Mouse (Mus musculus) hindbrain, embryonic 15.5 days (tissue): ENCODE measurements around the gene Ppfibp2. TPM values are rescaled to one million over a fixed set of nuclear protein-coding genes. Genes with fewer than 3 reads are reported as not detected.
A peak's percentile ranks its signal among the peaks of the same experiment; 100 is the strongest.

Source experiments
- ATAC-seq: fragments of 200-750 bp; cut with Nextera tagmentation; 2 replicates; pipeline ENCODE4 v1.8.0; 2017; ENCODE audit warnings: low read depth, moderate number of reproducible peaks, moderate TSS enrichment; ENCODE audit not compliant: low FRiP score
- H3K27ac ChIP-seq: fragments of 300-500 bp; sonication (generic); replicated peaks from 2 replicates; pipeline ENCODE4 v1.5.1; 2015; ENCODE audit warnings: mild to moderate bottlenecking, inconsistent platforms
- H3K27me3 ChIP-seq: fragments of 300-500 bp; sonication (generic); 2 replicates; pipeline ENCODE4 v1.6.1; 2015; ENCODE audit warnings: control low read depth, inconsistent platforms
- H3K36me3 ChIP-seq: fragments of 300-500 bp; sonication (generic); 2 replicates; pipeline ENCODE4 v1.6.1; 2015; ENCODE audit warnings: control low read depth, inconsistent platforms
- H3K4me1 ChIP-seq: fragments of 300-500 bp; sonication (generic); replicated peaks from 2 replicates; pipeline ENCODE4 v1.6.1; 2015; ENCODE audit warnings: control low read depth, inconsistent platforms
- H3K4me2 ChIP-seq: fragments of 300-500 bp; sonication (generic); 2 replicates; pipeline ENCODE4 v1.6.1; 2015; ENCODE audit warnings: moderate library complexity, mild to moderate bottlenecking, inconsistent platforms
- H3K4me3 ChIP-seq: fragments of 300-500 bp; sonication (generic); 2 replicates; pipeline ENCODE4 v1.5.1; 2015; ENCODE audit warnings: mild to moderate bottlenecking, inconsistent platforms
- H3K9ac ChIP-seq: fragments of 300-500 bp; sonication (generic); 2 replicates; pipeline ENCODE4 v1.6.1; 2015; ENCODE audit warnings: inconsistent platforms
- H3K9me3 ChIP-seq: fragments of 300-500 bp; sonication (generic); 2 replicates; pipeline ENCODE4 v1.6.1; 2016; ENCODE audit warnings: control low read depth, inconsistent platforms
- WGBS: fragments of 180-500 bp; shearing (Covaris S2); methylation state at CpG from one replicate; pipeline ENCODE4 v1.1.7; 2015; 5-methylcytosine and 5-hydroxymethylcytosine counted together
- polyA plus RNA-seq: library from polyadenylated mRNA; unstranded; fragments of >200 nt; fragmentation: Nextera tagmentation; extraction: Ambion mirVana; gene quantifications from 2 replicates; pipeline ENCODE4 v1.2.1, GENCODE M21; 2015

Gene Ppfibp2
- polyA plus RNA-seq, 1 experiment from 2014 or later, result 2.8 TPM

GRCm38 (mm10) chr7:107694254-107694947 is 99.4 kb downstream of the Ppfibp2 start:
- Histone ChIP-seq H3K36me3 (no peaks in the 10 kb centered on the region), H3K27me3 (peaks cover 43% of the 10 kb centered on the region), H3K4me2 (no peak overlapping the region), H3K9ac (no peak overlapping the region), H3K4me1 (0 out of 2 replicates have a peak, but pooled peaks cover 3% of the 10 kb centered on the region), H3K4me3 (no peak overlapping the region), H3K27ac (no peak overlapping the region), H3K9me3 (no peaks in the 10 kb centered on the region)
- 49% methylated on average over 10 of the region's 10 CpGs for WGBS
- no peak for ATAC-seq

GRCm38 (mm10) chr7:107697066-107697465 is 102.1 kb downstream of the Ppfibp2 start:
- Histone ChIP-seq H3K4me3 (no peak overlapping the region), H3K27ac (no peak overlapping the region), H3K4me2 (no peak overlapping the region), H3K9ac (no peak overlapping the region), H3K27me3 (peaks cover 35% of the 10 kb centered on the region), H3K36me3 (no peaks in the 10 kb centered on the region), H3K9me3 (no peaks in the 10 kb centered on the region), H3K4me1 (no peaks in the 10 kb centered on the region)
- ATAC-seq, result no peak
- WGBS, result 83% methylated on average over 5 of the region's 5 CpGs

- H3K27ac ChIP-seq, result no peak overlapping the region
- no peaks in the 10 kb centered on the region for H3K36me3 ChIP-seq
- H3K4me3 ChIP-seq, result no peak overlapping the region
- H3K9me3 ChIP-seq, result no peaks in the 10 kb centered on the region
- H3K9ac ChIP-seq, result no peak overlapping the region
- peaks cover 25% of the 10 kb centered on the region for H3K27me3 ChIP-seq
- ATAC-seq, result no peak
- no peak overlapping the region for H3K4me2 ChIP-seq
- H3K4me1 ChIP-seq, result no peaks in the 10 kb centered on the region
- 80% methylated on average over 1 of the region's 1 CpGs for WGBS
These were observed 104.9 kb downstream of the Ppfibp2 start for GRCm38 (mm10) chr7:107699926-107700325.

GRCm38 (mm10) chr7:107700646-107701045 is 105.6 kb downstream of the Ppfibp2 start:
- ATAC-seq, result no peak
- Histone ChIP-seq H3K9ac (no peak overlapping the region), H3K27ac (no peak overlapping the region), H3K36me3 (no peaks in the 10 kb centered on the region), H3K27me3 (peaks cover 25% of the 10 kb centered on the region), H3K9me3 (no peaks in the 10 kb centered on the region), H3K4me3 (no peak overlapping the region), H3K4me2 (no peak overlapping the region), H3K4me1 (no peaks in the 10 kb centered on the region)
- 85% methylated on average over 5 of the region's 5 CpGs for WGBS

GRCm38 (mm10) chr7:107702461-107703380 is 107.7 kb downstream of the Ppfibp2 start:
- no peak overlapping the region for H3K4me3 ChIP-seq
- no peaks in the 10 kb centered on the region for H3K4me1 ChIP-seq
- peaks cover 9% of the 10 kb centered on the region; the same call in 1 of the 2 replicates for H3K27me3 ChIP-seq
- 77% methylated on average over 13 of the region's 13 CpGs for WGBS
- H3K9me3 ChIP-seq, result no peaks in the 10 kb centered on the region
- H3K36me3 ChIP-seq, result no peaks in the 10 kb centered on the region
- no peak overlapping the region for H3K4me2 ChIP-seq
- no peak overlapping the region for H3K27ac ChIP-seq
- no peak overlapping the region for H3K9ac ChIP-seq
- no peak for ATAC-seq

GRCm38 (mm10) chr7:107705941-107706340 is 110.9 kb downstream of the Ppfibp2 start:
- Histone ChIP-seq H3K36me3 (no peaks in the 10 kb centered on the region), H3K27me3 (no peaks in the 10 kb centered on the region), H3K27ac (no peak overlapping the region), H3K4me1 (peaks cover 9% of the 10 kb centered on the region), H3K4me3 (no peak overlapping the region), H3K9ac (no peak overlapping the region), H3K9me3 (no peaks in the 10 kb centered on the region), H3K4me2 (no peak overlapping the region)
- ATAC-seq, result no peak
- 55% methylated on average over 5 of the region's 5 CpGs for WGBS

GRCm38 (mm10) chr7:107707650-107708049 is 112.6 kb downstream of the Ppfibp2 start:
- WGBS, result 71% methylated on average over 9 of the region's 9 CpGs
- Histone ChIP-seq H3K4me3 (no peak overlapping the region), H3K36me3 (no peaks in the 10 kb centered on the region), H3K9ac (no peak overlapping the region), H3K27ac (no peak overlapping the region), H3K4me2 (no peak overlapping the region), H3K9me3 (no peaks in the 10 kb centered on the region), H3K27me3 (no peaks in the 10 kb centered on the region), H3K4me1 (peaks cover 9% of the 10 kb centered on the region)
- ATAC-seq, result no peak

GRCm38 (mm10) chr7:107708491-107709112 is 113.6 kb downstream of the Ppfibp2 start:
- Histone ChIP-seq H3K36me3 (no peaks in the 10 kb centered on the region), H3K4me1 (peaks cover 9% of the 10 kb centered on the region), H3K4me3 (peak overlapping the region; percentile 27), H3K9ac (no peak overlapping the region), H3K27me3 (no peaks in the 10 kb centered on the region), H3K27ac (no peak overlapping the region), H3K9me3 (no peaks in the 10 kb centered on the region), H3K4me2 (peak overlapping the region; percentile 53)
- peak; percentile 93 for ATAC-seq
- WGBS, result 2% methylated on average over 10 of the region's 10 CpGs

- Histone ChIP-seq H3K9me3 (no peaks in the 10 kb centered on the region), H3K4me2 (no peak overlapping the region), H3K36me3 (no peaks in the 10 kb centered on the region), H3K4me3 (no peak overlapping the region), H3K27ac (no peak overlapping the region), H3K27me3 (no peaks in the 10 kb centered on the region), H3K9ac (no peak overlapping the region), H3K4me1 (peaks cover 9% of the 10 kb centered on the region)
- WGBS, result 71% methylated on average over 6 of the region's 6 CpGs
- ATAC-seq, result no peak
These were observed 117.7 kb downstream of the Ppfibp2 start for GRCm38 (mm10) chr7:107712743-107713142.

GRCm38 (mm10) chr7:107714067-107714466 is 119.1 kb downstream of the Ppfibp2 start:
- no peaks in the 10 kb centered on the region for H3K4me1 ChIP-seq
- no peaks in the 10 kb centered on the region for H3K27me3 ChIP-seq
- ATAC-seq, result no peak
- no peaks in the 10 kb centered on the region for H3K36me3 ChIP-seq
- no peak overlapping the region for H3K27ac ChIP-seq
- no peak overlapping the region for H3K4me3 ChIP-seq
- H3K9ac ChIP-seq, result no peak overlapping the region
- H3K4me2 ChIP-seq, result no peak overlapping the region
- H3K9me3 ChIP-seq, result no peaks in the 10 kb centered on the region
- WGBS, result 91% methylated on average over 5 of the region's 5 CpGs

GRCm38 (mm10) chr7:107720771-107721170 is 125.8 kb downstream of the Ppfibp2 start:
- WGBS, result 91% methylated on average over 1 of the region's 1 CpGs

GRCm38 (mm10) chr7:107722536-107722935 is 127.5 kb downstream of the Ppfibp2 start:
- no peak overlapping the region for H3K4me3 ChIP-seq
- no peak overlapping the region for H3K27ac ChIP-seq
- WGBS, result 94% methylated on average over 4 of the region's 4 CpGs
- H3K4me1 ChIP-seq, result no peaks in the 10 kb centered on the region
- H3K4me2 ChIP-seq, result no peak overlapping the region
- no peak overlapping the region for H3K9ac ChIP-seq
- H3K27me3 ChIP-seq, result no peaks in the 10 kb centered on the region
- no peaks in the 10 kb centered on the region for H3K9me3 ChIP-seq
- no peak for ATAC-seq
- H3K36me3 ChIP-seq, result no peaks in the 10 kb centered on the region

More at GRCm38 (mm10) chr7:107720771-107721170, 125.8 kb downstream of the Ppfibp2 start:
- Histone ChIP-seq H3K4me1 (no peaks in the 10 kb centered on the region), H3K9ac (no peak overlapping the region), H3K27me3 (no peaks in the 10 kb centered on the region), H3K27ac (no peak overlapping the region), H3K4me3 (no peak overlapping the region), H3K9me3 (no peaks in the 10 kb centered on the region), H3K36me3 (no peaks in the 10 kb centered on the region), H3K4me2 (no peak overlapping the region)
- ATAC-seq, result no peak
